Mouse (Mus musculus) ES-CJ7 (cell line): ENCODE measurements at regions not wholly inside any gene's neighbourhood (a gene's known extent, or its start where the extent isn't known, plus 50 kb on each side); places are given as distances from the start of the nearest gene placed in this dataset.

Experiments used
- DNase-seq: peaks from one replicate; pipeline ENCODE4 v3.0.0; 2011; ENCODE audit warnings: low read depth, low spot score

- peak; percentile 5 for DNase-seq
Measured at GRCm38 (mm10) chr15:64434502-64434901, 374.2 kb upstream of the Fam49b start.

GRCm38 (mm10) chr15:64434908-64435307 is 374.6 kb upstream of the Fam49b start:
- no peak for DNase-seq

- no peak for DNase-seq
Measured at GRCm38 (mm10) chr15:64445076-64445475, 372.4 kb upstream of the Gm21798 start.

- no peak for DNase-seq
Measured at GRCm38 (mm10) chr15:64446411-64447072, 371.0 kb upstream of the Gm21798 start.

- no peak for DNase-seq
Measured at GRCm38 (mm10) chr15:64447239-64447952, 370.1 kb upstream of the Gm21798 start.

GRCm38 (mm10) chr15:64448581-64449140 is 368.8 kb upstream of the Gm21798 start:
- no peak for DNase-seq

- no peak for DNase-seq
Measured at GRCm38 (mm10) chr15:64470743-64471142, 346.8 kb upstream of the Gm21798 start.

GRCm38 (mm10) chr15:64471597-64471996 is 345.9 kb upstream of the Gm21798 start:
- DNase-seq, result no peak

GRCm38 (mm10) chr15:64474236-64474635 is 343.3 kb upstream of the Gm21798 start:
- DNase-seq, result no peak

- no peak for DNase-seq
Measured at GRCm38 (mm10) chr15:64477131-64477530, 340.4 kb upstream of the Gm21798 start.

GRCm38 (mm10) chr15:64480625-64481024 is 336.9 kb upstream of the Gm21798 start:
- no peak for DNase-seq

GRCm38 (mm10) chr15:64481226-64481625 is 336.3 kb upstream of the Gm21798 start:
- DNase-seq, result no peak

GRCm38 (mm10) chr15:64482960-64483359 is 334.5 kb upstream of the Gm21798 start:
- no peak for DNase-seq

GRCm38 (mm10) chr15:64487801-64488200 is 329.7 kb upstream of the Gm21798 start:
- DNase-seq, result no peak

- no peak for DNase-seq
Measured at GRCm38 (mm10) chr15:64500783-64501182, 316.7 kb upstream of the Gm21798 start.

GRCm38 (mm10) chr15:64501479-64501878 is 316.0 kb upstream of the Gm21798 start:
- DNase-seq, result no peak

GRCm38 (mm10) chr15:64504751-64505150 is 312.7 kb upstream of the Gm21798 start:
- no peak for DNase-seq

- DNase-seq, result no peak
Measured at GRCm38 (mm10) chr15:64510649-64511048, 306.8 kb upstream of the Gm21798 start.

- no peak for DNase-seq
Measured at GRCm38 (mm10) chr15:64511176-64511575, 306.3 kb upstream of the Gm21798 start.

- DNase-seq, result no peak
Measured at GRCm38 (mm10) chr15:64512615-64513014, 304.9 kb upstream of the Gm21798 start.

- DNase-seq, result no peak
Measured at GRCm38 (mm10) chr15:64513501-64514097, 303.9 kb upstream of the Gm21798 start.

- DNase-seq, result no peak
Measured at GRCm38 (mm10) chr15:64515179-64515578, 302.3 kb upstream of the Gm21798 start.
